Mouse (Mus musculus): Measurements from ENCODE around the gene Myo19. TPM values are rescaled to one million over a fixed set of nuclear protein-coding genes. Genes with fewer than 3 reads are reported as not detected.

Myo19 gene
- polyA plus RNA-seq, 1 experiment from 2014 or later, result 6.3 TPM

GRCm38 (mm10) chr11:84889492-84889891, 9.5 kb downstream of the Myo19 start:
- Histone ChIP-seq H3K27me3 (no peaks in the 10 kb centered on the region), H3K4me1 (replicated peaks) (no peaks in the 10 kb centered on the region), H3K36me3 (peaks cover 74% of the 10 kb centered on the region), H3K9me3 (no peaks in the 10 kb centered on the region), H3K27ac (no peak overlapping the region), H3K4me3 (replicated peaks) (no peak overlapping the region), H3K9ac (replicated peaks) (no peak overlapping the region), H3K4me2 (replicated peaks) (no peak overlapping the region)
- WGBS, result 100% methylated on average over 2 of the region's 2 CpGs
- no peak for ATAC-seq

- Histone ChIP-seq H3K36me3 (peaks cover 75% of the 10 kb centered on the region), H3K27me3 (no peaks in the 10 kb centered on the region), H3K4me3 (replicated peaks) (no peak overlapping the region), H3K4me1 (replicated peaks) (no peaks in the 10 kb centered on the region), H3K9ac (replicated peaks) (no peak overlapping the region), H3K27ac (no peak overlapping the region), H3K9me3 (no peaks in the 10 kb centered on the region), H3K4me2 (replicated peaks) (no peak overlapping the region)
- 90% methylated on average over 7 of the region's 7 CpGs for WGBS
- ATAC-seq, result no peak
Observed at GRCm38 (mm10) chr11:84891705-84892104, 11.8 kb downstream of the Myo19 start.

- Histone ChIP-seq H3K36me3 (peaks cover 77% of the 10 kb centered on the region), H3K4me2 (replicated peaks) (no peak overlapping the region), H3K27ac (no peak overlapping the region), H3K9ac (replicated peaks) (no peak overlapping the region), H3K27me3 (no peaks in the 10 kb centered on the region), H3K9me3 (no peaks in the 10 kb centered on the region), H3K4me3 (replicated peaks) (no peak overlapping the region), H3K4me1 (replicated peaks) (no peaks in the 10 kb centered on the region)
- 91% methylated on average over 13 of the region's 15 CpGs for WGBS
- no peak for ATAC-seq
Observed at GRCm38 (mm10) chr11:84893113-84893512, 13.2 kb downstream of the Myo19 start.

GRCm38 (mm10) chr11:84904597-84905144, 24.7 kb downstream of the Myo19 start:
- no peak overlapping the region for H3K4me3 ChIP-seq (replicated peaks)
- WGBS, result 84% methylated on average over 9 of the region's 9 CpGs
- no peak overlapping the region for H3K4me2 ChIP-seq (replicated peaks)
- no peak overlapping the region for H3K27ac ChIP-seq
- no peaks in the 10 kb centered on the region for H3K4me1 ChIP-seq (replicated peaks)
- no peaks in the 10 kb centered on the region for H3K27me3 ChIP-seq
- H3K36me3 ChIP-seq, result peaks cover 100% of the 10 kb centered on the region
- no peak overlapping the region for H3K9ac ChIP-seq (replicated peaks)
- no peaks in the 10 kb centered on the region for H3K9me3 ChIP-seq
- ATAC-seq, result no peak

GRCm38 (mm10) chr11:84907081-84907480, 27.1 kb downstream of the Myo19 start:
- ATAC-seq, result no peak
- Histone ChIP-seq H3K9ac (replicated peaks) (no peak overlapping the region), H3K27ac (no peak overlapping the region), H3K4me2 (replicated peaks) (no peak overlapping the region), H3K4me3 (replicated peaks) (no peak overlapping the region), H3K4me1 (replicated peaks) (no peaks in the 10 kb centered on the region), H3K9me3 (no peaks in the 10 kb centered on the region), H3K36me3 (peaks cover 97% of the 10 kb centered on the region), H3K27me3 (no peaks in the 10 kb centered on the region)
- WGBS, result 77% methylated on average over 3 of the region's 3 CpGs

- WGBS, result 92% methylated on average over 6 of the region's 6 CpGs
- Histone ChIP-seq H3K4me3 (replicated peaks) (no peak overlapping the region), H3K27ac (no peak overlapping the region), H3K9ac (replicated peaks) (no peak overlapping the region), H3K4me2 (replicated peaks) (no peak overlapping the region), H3K36me3 (peaks cover 97% of the 10 kb centered on the region), H3K4me1 (replicated peaks) (no peaks in the 10 kb centered on the region), H3K27me3 (no peaks in the 10 kb centered on the region), H3K9me3 (no peaks in the 10 kb centered on the region)
- no peak for ATAC-seq
Observed at GRCm38 (mm10) chr11:84908480-84908879, 28.5 kb downstream of the Myo19 start.

GRCm38 (mm10) chr11:84910411-84910810, 30.5 kb downstream of the Myo19 start:
- Histone ChIP-seq H3K4me1 (replicated peaks) (peaks cover 12% of the 10 kb centered on the region), H3K27ac (no peak overlapping the region), H3K9ac (replicated peaks) (no peak overlapping the region), H3K4me3 (replicated peaks) (no peak overlapping the region), H3K4me2 (replicated peaks) (no peak overlapping the region), H3K27me3 (no peaks in the 10 kb centered on the region), H3K36me3 (peaks cover 83% of the 10 kb centered on the region), H3K9me3 (no peaks in the 10 kb centered on the region)
- no peak for ATAC-seq
- WGBS, result 89% methylated on average over 4 of the region's 4 CpGs

GRCm38 (mm10) chr11:84914673-84915072, 34.7 kb downstream of the Myo19 start:
- ATAC-seq, result no peak
- WGBS, result 81% methylated on average over 5 of the region's 5 CpGs
- Histone ChIP-seq H3K4me1 (replicated peaks) (peaks cover 23% of the 10 kb centered on the region), H3K27ac (no peak overlapping the region), H3K9ac (replicated peaks) (no peak overlapping the region), H3K4me2 (replicated peaks) (peak overlapping the region; percentile 71), H3K27me3 (no peaks in the 10 kb centered on the region), H3K9me3 (no peaks in the 10 kb centered on the region), H3K36me3 (peaks cover 40% of the 10 kb centered on the region), H3K4me3 (replicated peaks) (0 out of 2 replicates have a peak overlapping the region, but pooled peaks have one; percentile 79)

- Histone ChIP-seq H3K4me1 (replicated peaks) (peaks cover 23% of the 10 kb centered on the region), H3K9me3 (no peaks in the 10 kb centered on the region), H3K36me3 (peaks cover 28% of the 10 kb centered on the region), H3K4me2 (replicated peaks) (peak within 1 kb of the TSS; percentile 71), H3K27me3 (no peaks in the 10 kb centered on the region), H3K9ac (replicated peaks) (peak within 1 kb of the TSS; percentile 77), H3K27ac (no peak within 1 kb of the TSS), H3K4me3 (replicated peaks) (peak within 1 kb of the TSS; percentile 79)
- ATAC-seq, result peak; percentile 91
- WGBS, result 3% methylated on average over 34 of the region's 34 CpGs
Observed at GRCm38 (mm10) chr11:84916053-84916702, 36.2 kb downstream of the Myo19 start, which contains the start of gene Znhit3. TSS of gene Znhit3 (minus strand) at chr11:84916366.

- Histone ChIP-seq H3K4me3 (replicated peaks) (peak overlapping the region; percentile 79), H3K9ac (replicated peaks) (peak overlapping the region; percentile 77; the same call in 1 of the 2 replicates), H3K9me3 (no peaks in the 10 kb centered on the region), H3K4me1 (replicated peaks) (peaks cover 23% of the 10 kb centered on the region), H3K27me3 (no peaks in the 10 kb centered on the region), H3K36me3 (peaks cover 21% of the 10 kb centered on the region), H3K27ac (no peak overlapping the region), H3K4me2 (replicated peaks) (peak overlapping the region; percentile 71)
- WGBS, result 53% methylated on average over 7 of the region's 7 CpGs
- ATAC-seq, result no peak
Observed at GRCm38 (mm10) chr11:84916703-84917300, 36.9 kb downstream of the Myo19 start.

- Histone ChIP-seq H3K4me3 (replicated peaks) (no peak overlapping the region), H3K27ac (no peak overlapping the region), H3K4me2 (replicated peaks) (peak overlapping the region; percentile 38), H3K27me3 (no peaks in the 10 kb centered on the region), H3K4me1 (replicated peaks) (peaks cover 23% of the 10 kb centered on the region), H3K9me3 (no peaks in the 10 kb centered on the region), H3K36me3 (peaks cover 5% of the 10 kb centered on the region), H3K9ac (replicated peaks) (no peak overlapping the region)
- 5% methylated on average over 16 of the region's 16 CpGs for WGBS
- peak; percentile 75 for ATAC-seq
Observed at GRCm38 (mm10) chr11:84918425-84918824, 38.5 kb downstream of the Myo19 start.

- Histone ChIP-seq H3K27me3 (no peaks in the 10 kb centered on the region), H3K4me2 (replicated peaks) (no peak overlapping the region), H3K27ac (no peak overlapping the region), H3K9me3 (no peaks in the 10 kb centered on the region), H3K36me3 (no peaks in the 10 kb centered on the region), H3K4me1 (replicated peaks) (peaks cover 23% of the 10 kb centered on the region), H3K4me3 (replicated peaks) (no peak overlapping the region), H3K9ac (replicated peaks) (no peak overlapping the region)
- no peak for ATAC-seq
- 45% methylated on average over 3 of the region's 3 CpGs for WGBS
Observed at GRCm38 (mm10) chr11:84919276-84919675, 39.3 kb downstream of the Myo19 start.
